Mouse (Mus musculus): Measurements from ENCODE around the gene Cd83.

DNA sequence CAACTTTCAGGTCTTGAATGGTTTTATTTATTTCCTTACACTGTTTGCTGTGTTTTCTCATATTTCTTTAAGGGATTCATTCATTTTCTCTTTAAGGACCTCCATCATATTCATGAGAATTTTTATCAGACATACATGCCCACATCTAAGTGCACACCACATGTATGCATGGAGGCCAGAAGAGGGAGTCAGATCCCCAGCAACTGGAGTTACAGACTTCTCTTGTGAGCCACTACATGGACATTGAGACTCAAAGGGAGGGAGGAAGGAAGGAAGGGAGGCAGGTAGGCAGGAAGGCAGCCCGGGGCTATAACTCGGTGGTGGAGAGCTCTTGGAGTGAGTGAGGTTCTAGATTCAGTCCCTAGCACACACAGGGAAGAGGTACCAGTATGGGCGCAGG lies 34.3 kb upstream of the Cd83 start:
- no peak for TF ChIP-seq MAFK (IDR thresholded peaks at IDR 0.05; ENCODE audit: insufficient read depth, low read depth, low read length)
- TF ChIP-seq CHD2 (IDR thresholded peaks at IDR 0.05; ENCODE audit: low read depth, low read length): no peak
- TF ChIP-seq ZNF384 (IDR thresholded peaks at IDR 0.05; ENCODE audit: low read depth, low read length): no peak

All from ES-E14 (cell line).